In the genomic region with DNA sequence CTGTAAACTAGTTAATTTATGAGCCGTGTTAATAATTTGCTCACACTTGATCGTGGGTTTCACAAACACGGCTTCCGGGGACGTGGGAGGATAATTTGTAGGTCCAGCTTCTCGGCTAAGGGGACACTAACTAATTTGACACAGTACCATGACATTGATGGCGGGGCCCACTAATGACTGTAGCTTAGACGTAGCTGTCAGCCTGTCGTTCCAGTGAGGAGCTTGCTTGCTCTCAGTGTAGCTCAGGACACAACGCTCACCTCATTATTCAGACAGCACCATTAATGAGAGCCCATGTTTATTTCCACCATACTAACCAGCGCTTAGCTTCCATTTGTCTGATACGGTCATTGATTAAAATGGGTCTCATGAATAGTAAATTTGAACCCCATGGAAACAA, we compare ENCODE assay signal across 16 mouse cellular contexts.
"Had no signal": no experiment of that assay in that cellular context is flagged by ENCODE, and none has a peak within 500 bp of the region (broad histone marks: within the 10 kb centered on the region; RNA-seq: fewer than 3 reads in every experiment).

No protein-coding gene starts in this region.

- H3K4me1 ChIP-seq: limb, embryonic 15.5 days; liver, embryonic 12.5 days; stomach, embryonic 15.5 days had no signal

- H3K4me2 ChIP-seq: limb, embryonic 15.5 days; liver, embryonic 12.5 days; lung, embryonic 14.5 days; stomach, embryonic 15.5 days had no signal

- DNase-seq: kidney, adult 8-10 months; kidney, postnatal 25 days; layer of hippocampus, adult 9-11 months; layer of hippocampus, postnatal 36 days; lung, embryonic 14.5 days; lung, postnatal 10 days; lung, postnatal 4 days; right cerebral cortex, postnatal 4 days; spleen, adult 18-20 months; thymus, adult 2 months; thymus, postnatal 25 days had no signal

- ATAC-seq: liver, embryonic 12.5 days; midbrain, embryonic 16.5 days had no signal

- H3K27me3 ChIP-seq: limb, embryonic 15.5 days; liver, embryonic 12.5 days; stomach, embryonic 15.5 days had no signal

- H3K27ac ChIP-seq: limb, embryonic 15.5 days; liver, embryonic 12.5 days; stomach, embryonic 15.5 days had no signal

- H3K9ac ChIP-seq: limb, embryonic 15.5 days; liver, embryonic 12.5 days; lung, embryonic 14.5 days; stomach, embryonic 15.5 days had no signal

- H3K36me3 ChIP-seq: limb, embryonic 15.5 days; midbrain, embryonic 10.5 days; stomach, embryonic 15.5 days had no signal

- H3K9me3 ChIP-seq: limb, embryonic 15.5 days; liver, embryonic 12.5 days; midbrain, embryonic 10.5 days; stomach, embryonic 15.5 days had no signal

- H3K4me3 ChIP-seq: limb, embryonic 15.5 days; liver, embryonic 12.5 days; midbrain, embryonic 10.5 days; stomach, embryonic 15.5 days had no signal
